Mouse (Mus musculus): ENCODE measurements around the gene Dpy30.
"Not testable (repeated sequence)": the region's sequence is repeated elsewhere in the genome, so short reads cannot be mapped to it uniquely, and the experiment has no call there.

Dpy30 gene

GRCm38 (mm10) chr17:74323844-74324243 is at the start of gene Dpy30:
Dpy30 (minus strand) TSS chr17:74323944.
- no peak for DNase-seq (ENCODE audit: low spot score)

- no peak for DNase-seq (ENCODE audit: low spot score)
Measured at GRCm38 (mm10) chr17:74363592-74363991, 39.8 kb upstream of the Dpy30 start.

- no peak for DNase-seq (ENCODE audit: low spot score)
Measured at GRCm38 (mm10) chr17:74341151-74341550, 17.4 kb upstream of the Dpy30 start.

- peak; percentile 83 for DNase-seq (ENCODE audit: low spot score)
Measured at GRCm38 (mm10) chr17:74338937-74339804, 15.4 kb upstream of the Dpy30 start, which contains the start of gene Spast. Spast (plus strand) TSS chr17:74338987.

GRCm38 (mm10) chr17:74338225-74338931 is 14.6 kb upstream of the Dpy30 start:
- DNase-seq (ENCODE audit: low spot score) = peak; percentile 94

GRCm38 (mm10) chr17:74331049-74331676 is 7.4 kb upstream of the Dpy30 start:
- no peak for DNase-seq (ENCODE audit: low spot score)

GRCm38 (mm10) chr17:74328146-74328545 is 4.4 kb upstream of the Dpy30 start:
- peak; percentile 28 for DNase-seq (ENCODE audit: low spot score)

GRCm38 (mm10) chr17:74327195-74327594 is 3.5 kb upstream of the Dpy30 start:
- not testable (repeated sequence) for DNase-seq (ENCODE audit: low spot score)

- DNase-seq (ENCODE audit: low spot score) = no peak
Measured at GRCm38 (mm10) chr17:74322400-74323054, 1.2 kb downstream of the Dpy30 start.

- DNase-seq (ENCODE audit: low spot score) = no peak
Measured at GRCm38 (mm10) chr17:74318721-74319120, 5.0 kb downstream of the Dpy30 start.

GRCm38 (mm10) chr17:74316309-74316863 is 7.4 kb downstream of the Dpy30 start:
- DNase-seq (ENCODE audit: low spot score) = peak; percentile 90

GRCm38 (mm10) chr17:74315445-74316308 is 8.1 kb downstream of the Dpy30 start:
- DNase-seq (ENCODE audit: low spot score) = no peak

GRCm38 (mm10) chr17:74306021-74306420 is 17.7 kb downstream of the Dpy30 start:
- DNase-seq (ENCODE audit: low spot score) = no peak

GRCm38 (mm10) chr17:74305616-74306015 is 18.1 kb downstream of the Dpy30 start:
- DNase-seq (ENCODE audit: low spot score) = no peak

GRCm38 (mm10) chr17:74304060-74304459 is 19.7 kb downstream of the Dpy30 start:
- no peak for DNase-seq (ENCODE audit: low spot score)

GRCm38 (mm10) chr17:74300089-74300488 is 23.7 kb downstream of the Dpy30 start:
- DNase-seq (ENCODE audit: low spot score) = no peak

- not testable (repeated sequence) for DNase-seq (ENCODE audit: low spot score)
Measured at GRCm38 (mm10) chr17:74296991-74297390, 26.8 kb downstream of the Dpy30 start.

GRCm38 (mm10) chr17:74296076-74296823 is 27.5 kb downstream of the Dpy30 start:
- DNase-seq (ENCODE audit: low spot score) = no peak

GRCm38 (mm10) chr17:74295026-74295970 is 28.4 kb downstream of the Dpy30 start, which contains the start of gene Memo1:
Memo1 (minus strand) TSS chr17:74295521.
- DNase-seq (ENCODE audit: low spot score) = peak; percentile 86

Data from testis, postnatal 14 days (tissue).